Mouse (Mus musculus): ENCODE results near the gene Slc39a3.
"Not testable (repeated sequence)": the region's sequence is repeated elsewhere in the genome, so short reads cannot be mapped to it uniquely, and the experiment has no call there.

The Slc39a3 gene

DNA sequence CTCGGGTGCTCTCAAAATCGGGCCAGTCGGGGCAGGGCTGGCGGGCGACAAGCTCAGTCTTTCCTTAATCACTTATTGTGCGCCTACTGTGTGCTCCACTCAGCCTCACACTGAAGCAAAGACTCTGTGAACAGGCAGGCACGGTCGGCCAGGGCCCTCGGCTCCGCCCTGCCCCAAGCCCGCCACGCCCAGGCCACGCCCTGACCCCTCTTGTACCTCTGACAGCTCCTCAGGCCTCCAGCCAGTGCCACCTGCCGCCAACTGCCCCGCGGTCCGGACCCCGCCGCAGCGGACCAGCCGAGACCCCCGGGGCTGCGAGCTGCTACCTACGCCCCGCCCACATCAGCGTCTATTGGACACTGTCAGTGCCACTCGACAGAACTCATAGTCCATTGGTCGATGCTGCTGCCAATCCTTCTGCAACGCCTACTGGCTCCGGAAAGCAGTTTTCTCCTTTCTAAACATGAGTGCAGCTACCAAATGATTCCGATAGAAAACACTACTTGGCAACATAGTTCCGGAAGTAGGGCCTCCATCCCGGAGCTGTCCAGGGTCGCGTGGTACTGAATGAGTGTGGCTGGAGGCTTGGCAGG is at the start of gene Slc39a3:
Gene Slc39a3, minus strand, starts transcription at position 439 of the 593 bp plus-strand sequence.
- DNase-seq (ENCODE audit: low read depth, low spot score) = peak; percentile 98

GRCm38 (mm10) chr10:81087021-81087420 is 49.8 kb upstream of the Slc39a3 start:
- DNase-seq (ENCODE audit: low read depth, low spot score) = peak; percentile 24

- DNase-seq (ENCODE audit: low read depth, low spot score) = peak; percentile 84
Observed at GRCm38 (mm10) chr10:81082168-81082960, 45.1 kb upstream of the Slc39a3 start.

GRCm38 (mm10) chr10:81080008-81080655 is 42.9 kb upstream of the Slc39a3 start:
- no peak for DNase-seq (ENCODE audit: low read depth, low spot score)

GRCm38 (mm10) chr10:81077916-81078315 is 40.7 kb upstream of the Slc39a3 start:
- no peak for DNase-seq (ENCODE audit: low read depth, low spot score)

GRCm38 (mm10) chr10:81076356-81076755 is 39.1 kb upstream of the Slc39a3 start:
- peak; percentile 48 for DNase-seq (ENCODE audit: low read depth, low spot score)

GRCm38 (mm10) chr10:81075734-81076133 is 38.5 kb upstream of the Slc39a3 start:
- no peak for DNase-seq (ENCODE audit: low read depth, low spot score)

DNA sequence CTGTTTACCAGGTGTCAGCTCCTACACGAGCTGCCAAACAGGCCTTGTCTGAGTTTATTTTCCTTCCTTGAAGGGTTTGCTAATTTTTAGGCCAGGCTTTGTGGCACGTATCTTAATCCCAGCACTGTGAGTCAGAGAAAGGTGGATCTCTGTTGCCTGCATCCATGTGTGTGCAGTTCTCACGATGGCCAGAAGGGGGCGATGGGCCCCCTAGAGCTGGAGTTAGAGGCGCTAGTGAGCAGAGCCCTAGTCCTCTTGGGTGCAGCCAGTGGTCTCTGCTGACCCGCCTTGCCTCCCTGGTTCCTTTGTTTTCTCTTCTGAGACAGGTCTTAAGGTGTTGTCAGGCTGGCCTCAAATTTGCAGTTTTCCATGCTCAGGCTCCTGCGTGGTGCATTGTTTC is 36.2 kb upstream of the Slc39a3 start:
- no peak for DNase-seq (ENCODE audit: low read depth, low spot score)

DNA sequence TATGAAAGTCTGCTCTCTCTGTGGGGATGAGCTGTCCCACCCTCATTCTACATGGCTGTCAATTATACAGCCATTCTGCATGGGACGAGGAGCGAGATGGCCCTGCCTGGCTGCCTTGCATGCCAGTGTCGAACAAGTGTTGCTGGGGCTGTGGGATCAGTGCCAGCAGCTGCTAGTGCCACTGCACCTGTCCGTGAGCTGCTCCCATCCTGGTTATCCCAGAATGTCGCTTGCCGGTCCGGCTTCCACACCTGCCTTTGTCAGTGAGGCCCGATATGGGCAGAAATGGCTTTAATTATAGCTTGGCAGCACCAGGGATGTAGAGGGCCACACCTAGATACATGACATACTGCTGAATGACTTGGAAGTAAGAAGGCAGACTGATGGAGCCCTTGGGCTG is 35.1 kb upstream of the Slc39a3 start:
- no peak for DNase-seq (ENCODE audit: low read depth, low spot score)

DNA sequence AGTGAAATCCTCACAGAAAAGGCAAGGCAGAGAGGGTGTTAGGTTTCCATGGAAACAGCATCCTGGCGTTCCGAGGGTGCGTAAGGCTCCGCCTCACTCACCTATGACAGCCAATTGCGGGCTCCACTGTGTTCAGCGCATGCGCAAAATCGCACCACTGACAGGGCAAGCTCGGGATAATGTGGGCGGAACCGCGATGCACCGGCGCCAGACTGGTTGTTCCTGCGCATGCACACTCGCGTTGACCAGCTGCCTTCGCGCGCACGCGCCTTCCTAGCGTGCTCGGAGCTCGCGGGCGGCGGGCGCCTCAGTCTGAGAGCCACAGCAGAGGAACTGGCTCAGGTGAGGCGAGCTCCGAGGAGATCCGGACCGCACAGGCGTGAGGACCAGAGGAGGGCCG is 32.6 kb upstream of the Slc39a3 start, which contains the start of gene Thop1:
Gene Thop1, plus strand, starts transcription at position 200 of the 400 bp plus-strand sequence.
- DNase-seq (ENCODE audit: low read depth, low spot score) = peak; percentile 100

DNA sequence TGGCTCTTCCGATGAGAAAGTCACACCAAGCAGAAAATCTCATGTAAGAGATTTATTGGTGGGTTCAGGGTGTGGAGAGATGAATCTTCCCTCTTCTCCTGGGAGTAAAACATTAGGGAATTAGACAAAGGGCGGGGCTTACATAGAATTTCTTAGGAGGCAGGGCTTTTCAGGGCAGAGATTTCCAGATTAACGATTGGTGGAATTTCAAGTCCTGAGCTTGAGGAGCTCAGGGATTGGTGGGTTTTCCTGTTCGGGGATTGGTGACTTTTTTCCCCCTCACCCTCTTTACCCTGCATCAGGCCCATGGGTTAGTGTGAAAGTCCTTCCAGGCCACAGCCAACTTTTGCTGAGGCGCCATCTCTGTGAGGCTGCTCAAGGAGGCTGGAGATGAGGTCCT is 31.5 kb upstream of the Slc39a3 start:
- no peak for DNase-seq (ENCODE audit: low read depth, low spot score)

DNA sequence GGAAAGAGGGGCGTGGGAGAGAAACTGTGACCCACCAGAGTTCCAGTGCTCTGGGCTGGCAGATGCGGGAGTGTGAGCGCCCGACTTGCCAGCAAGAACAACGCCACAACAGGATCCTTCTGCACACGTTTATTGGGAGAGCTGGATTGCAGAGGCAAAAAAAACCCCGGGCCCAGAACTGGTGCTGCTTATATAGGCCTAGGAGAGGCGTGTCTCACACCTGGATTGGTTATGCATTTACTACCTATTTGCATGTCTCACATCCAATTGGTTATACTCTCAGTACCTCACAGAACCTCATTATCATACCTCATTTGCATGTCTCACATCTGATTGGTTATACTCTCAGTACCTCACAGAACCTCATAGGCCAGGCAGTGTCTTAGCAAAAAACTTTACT is 27.3 kb upstream of the Slc39a3 start:
- not testable (repeated sequence) for DNase-seq (ENCODE audit: low read depth, low spot score)

GRCm38 (mm10) chr10:81062710-81063109 is 25.5 kb upstream of the Slc39a3 start:
- no peak for DNase-seq (ENCODE audit: low read depth, low spot score)

- DNase-seq (ENCODE audit: low read depth, low spot score) = peak; percentile 100
Observed at GRCm38 (mm10) chr10:81059603-81060543, 22.6 kb upstream of the Slc39a3 start, which contains the start of gene Sgta. Gene Sgta, minus strand, starts transcription at chr10:81060181.

DNA sequence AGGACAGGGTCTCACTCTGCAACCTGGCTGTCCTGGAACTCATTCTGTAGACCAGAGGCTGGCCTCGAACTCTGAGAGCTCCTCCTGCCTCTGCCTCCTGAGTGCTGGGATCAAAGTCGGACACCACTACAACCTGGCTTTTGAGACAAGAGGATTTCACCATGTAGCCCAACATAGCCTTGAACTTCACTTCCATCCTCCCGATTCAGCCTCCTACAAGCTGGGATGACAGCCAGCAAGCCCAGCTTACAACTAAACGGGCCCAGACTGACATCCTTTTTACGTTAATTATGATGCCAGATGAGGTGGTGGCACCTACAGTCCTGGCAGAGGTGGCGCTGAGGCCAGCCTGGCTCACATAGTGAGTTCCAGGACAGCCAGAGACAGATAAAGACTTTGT is 21.7 kb upstream of the Slc39a3 start:
- DNase-seq (ENCODE audit: low read depth, low spot score) = no peak

GRCm38 (mm10) chr10:81057406-81058130 is 20.3 kb upstream of the Slc39a3 start:
- DNase-seq (ENCODE audit: low read depth, low spot score) = no peak

DNA sequence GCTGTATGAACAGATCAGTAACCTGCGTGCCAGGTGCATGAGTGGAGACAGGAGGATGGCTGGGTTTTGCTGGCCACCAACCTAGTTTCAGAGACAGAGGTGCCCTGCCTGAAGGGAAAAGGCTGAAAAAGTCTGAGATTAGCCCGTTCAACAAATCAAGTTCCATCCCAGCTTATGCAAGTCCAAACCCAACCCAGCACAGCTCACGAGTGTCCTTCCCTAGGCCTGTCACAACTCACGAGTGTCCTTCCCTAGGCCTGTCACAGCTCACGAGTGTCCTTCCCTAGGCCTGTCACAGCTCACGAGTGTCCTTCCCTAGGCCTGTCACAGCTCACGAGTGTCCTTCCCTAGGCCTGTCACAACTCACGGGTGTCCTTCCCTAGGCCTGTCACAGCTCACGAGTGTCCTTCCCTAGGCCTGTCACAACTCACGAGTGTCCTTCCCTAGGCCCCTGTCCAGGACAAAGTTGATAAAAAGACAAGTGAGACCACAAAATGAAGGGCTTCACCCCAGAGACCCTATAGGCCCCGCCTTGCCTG is 18.6 kb upstream of the Slc39a3 start:
- not testable (repeated sequence) for DNase-seq (ENCODE audit: low read depth, low spot score)

- no peak for DNase-seq (ENCODE audit: low read depth, low spot score)
Observed at GRCm38 (mm10) chr10:81055169-81055568, 17.9 kb upstream of the Slc39a3 start.

- no peak for DNase-seq (ENCODE audit: low read depth, low spot score)
Observed at GRCm38 (mm10) chr10:81052577-81052976, 15.4 kb upstream of the Slc39a3 start.

DNA sequence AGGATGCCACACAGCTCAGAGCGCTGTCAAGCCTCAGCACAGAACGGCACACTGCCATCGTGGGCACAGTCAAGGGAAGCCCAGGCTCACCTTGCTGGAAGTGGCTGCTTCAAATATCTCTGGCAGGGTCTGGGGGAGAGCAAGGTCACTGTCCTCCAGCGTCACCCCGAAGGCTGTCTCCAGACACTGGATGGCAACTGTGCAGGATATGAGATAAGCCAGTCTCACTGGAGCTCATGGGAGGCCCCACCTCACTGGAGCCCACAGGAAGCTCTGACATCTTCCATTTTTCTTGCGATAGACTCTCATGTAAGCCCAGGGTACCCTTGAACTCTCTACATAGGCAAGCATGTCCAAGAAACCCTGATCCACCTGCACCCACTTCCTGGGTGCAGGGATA is 13.9 kb upstream of the Slc39a3 start:
- DNase-seq (ENCODE audit: low read depth, low spot score) = no peak
